Mouse (Mus musculus): ENCODE data around the gene Snapc2. TPM values are rescaled to one million over a fixed set of nuclear protein-coding genes. Genes with fewer than 3 reads are reported as not detected.
"Not testable (repeated sequence)": the region's sequence is repeated elsewhere in the genome, so short reads cannot be mapped to it uniquely, and the experiment has no call there.

Gene Snapc2
- polyA plus RNA-seq, 1 experiment from 2014 or later, result 41.0 TPM

- 12% methylated on average over 19 of the region's 19 CpGs for WGBS
- Histone ChIP-seq H3K9me3 (replicated peaks) (no peaks in the 10 kb centered on the region), H3K4me2 (peak overlapping the region; percentile 76), H3K4me1 (replicated peaks) (peaks cover 23% of the 10 kb centered on the region), H3K27me3 (replicated peaks) (peaks cover 15% of the 10 kb centered on the region), H3K4me3 (peak overlapping the region; percentile 65), H3K36me3 (peaks cover 35% of the 10 kb centered on the region), H3K27ac (ENCODE audit: poor library complexity, severe bottlenecking) (peak overlapping the region; percentile 89), H3K9ac (peak overlapping the region; percentile 81)
- ATAC-seq (ENCODE audit: insufficient number of reproducible peaks, low FRiP score), result no peak; the same call in 1 of the 2 replicates
These were observed 13.5 kb upstream of the Snapc2 start for GRCm38 (mm10) chr8:4239193-4239890.

DNA sequence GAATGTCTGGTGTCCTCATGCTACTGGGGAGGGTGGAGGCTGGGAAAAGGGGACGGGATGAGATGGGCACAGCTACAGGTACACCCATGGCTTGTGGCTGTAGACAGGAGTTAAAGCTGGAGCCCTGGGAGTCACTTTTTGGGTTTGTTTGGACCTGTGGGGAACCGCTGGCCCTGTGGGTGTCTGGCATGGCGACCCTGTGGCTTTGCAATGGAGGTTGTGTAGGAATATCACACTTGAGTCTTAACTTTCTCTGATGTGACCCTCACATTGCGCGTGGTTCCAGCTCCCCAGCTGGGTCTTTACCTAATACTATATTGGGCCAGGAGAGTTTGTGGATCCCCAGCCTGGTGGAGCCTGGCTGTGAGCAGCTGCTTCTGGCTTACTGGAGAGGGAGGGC lies 7.8 kb upstream of the Snapc2 start:
- peaks cover 32% of the 10 kb centered on the region for H3K4me1 ChIP-seq (replicated peaks)
- no peak overlapping the region for H3K27ac ChIP-seq (ENCODE audit: poor library complexity, severe bottlenecking)
- peaks cover 76% of the 10 kb centered on the region for H3K36me3 ChIP-seq
- no peak overlapping the region for H3K4me3 ChIP-seq
- no peak overlapping the region for H3K4me2 ChIP-seq
- no peaks in the 10 kb centered on the region for H3K9me3 ChIP-seq (replicated peaks)
- no peak for ATAC-seq (ENCODE audit: insufficient number of reproducible peaks, low FRiP score)
- no peak overlapping the region for H3K9ac ChIP-seq
- WGBS, result 91% methylated on average over 5 of the region's 5 CpGs
- H3K27me3 ChIP-seq (replicated peaks), result no peaks in the 10 kb centered on the region

GRCm38 (mm10) chr8:4245737-4246136 lies 7.1 kb upstream of the Snapc2 start:
- no peak overlapping the region for H3K27ac ChIP-seq (ENCODE audit: poor library complexity, severe bottlenecking)
- no peaks in the 10 kb centered on the region for H3K27me3 ChIP-seq (replicated peaks)
- H3K4me1 ChIP-seq (replicated peaks), result peaks cover 32% of the 10 kb centered on the region
- no peak overlapping the region for H3K4me3 ChIP-seq
- 82% methylated on average over 13 of the region's 13 CpGs for WGBS
- H3K9me3 ChIP-seq (replicated peaks), result no peaks in the 10 kb centered on the region
- no peak overlapping the region for H3K4me2 ChIP-seq
- H3K36me3 ChIP-seq, result peaks cover 71% of the 10 kb centered on the region
- no peak for ATAC-seq (ENCODE audit: insufficient number of reproducible peaks, low FRiP score)
- no peak overlapping the region for H3K9ac ChIP-seq

DNA sequence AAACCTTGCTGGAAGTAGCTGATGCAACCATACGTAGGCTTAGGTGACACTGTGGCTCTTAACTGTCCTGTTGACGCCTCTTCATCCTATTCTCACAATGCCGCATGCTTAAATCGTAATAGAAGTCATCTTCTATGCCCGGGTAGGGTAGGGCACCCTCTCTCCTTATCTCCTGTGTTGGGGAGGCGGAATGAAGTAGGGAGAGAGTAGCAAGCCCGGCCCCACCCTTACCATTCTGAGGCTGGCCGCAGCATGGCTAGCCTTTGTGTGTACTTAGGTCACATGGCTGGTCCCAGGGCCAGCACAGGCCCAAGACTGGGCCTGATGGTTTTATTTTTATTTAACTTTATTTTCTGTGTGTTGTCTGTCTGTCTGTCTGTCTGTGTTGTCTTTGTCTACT lies 5.6 kb upstream of the Snapc2 start:
- 86% methylated on average over 8 of the region's 8 CpGs for WGBS
- peaks cover 61% of the 10 kb centered on the region for H3K36me3 ChIP-seq
- H3K4me2 ChIP-seq, result no peak overlapping the region
- no peak for ATAC-seq (ENCODE audit: insufficient number of reproducible peaks, low FRiP score)
- no peak overlapping the region for H3K27ac ChIP-seq (ENCODE audit: poor library complexity, severe bottlenecking)
- H3K9me3 ChIP-seq (replicated peaks), result no peaks in the 10 kb centered on the region
- peaks cover 28% of the 10 kb centered on the region for H3K4me1 ChIP-seq (replicated peaks)
- H3K9ac ChIP-seq, result no peak overlapping the region
- no peak overlapping the region for H3K4me3 ChIP-seq
- no peaks in the 10 kb centered on the region for H3K27me3 ChIP-seq (replicated peaks)

GRCm38 (mm10) chr8:4247951-4248540 lies 4.8 kb upstream of the Snapc2 start, which contains the start of gene Tgfbr3l:
TSS of gene Tgfbr3l (plus strand) at chr8:4248214.
- peaks cover 54% of the 10 kb centered on the region for H3K36me3 ChIP-seq
- ATAC-seq (ENCODE audit: insufficient number of reproducible peaks, low FRiP score), result no peak
- no peaks in the 10 kb centered on the region for H3K27me3 ChIP-seq (replicated peaks)
- H3K9me3 ChIP-seq (replicated peaks), result no peaks in the 10 kb centered on the region
- H3K4me1 ChIP-seq (replicated peaks), result peaks cover 32% of the 10 kb centered on the region
- WGBS, result 75% methylated on average over 15 of the region's 15 CpGs
- H3K4me3 ChIP-seq, result no peak within 1 kb of the TSS
- peak within 1 kb of the TSS; percentile 27; the same call in 1 of the 2 replicates for H3K27ac ChIP-seq (ENCODE audit: poor library complexity, severe bottlenecking)
- peak within 1 kb of the TSS; percentile 52 for H3K4me2 ChIP-seq
- H3K9ac ChIP-seq, result peak within 1 kb of the TSS; percentile 55; the same call in 1 of the 2 replicates

- Histone ChIP-seq H3K27me3 (replicated peaks) (no peaks in the 10 kb centered on the region), H3K4me2 (peak overlapping the region; percentile 52), H3K4me1 (replicated peaks) (peaks cover 38% of the 10 kb centered on the region), H3K4me3 (peak overlapping the region; percentile 15; the same call in 1 of the 2 replicates), H3K9me3 (replicated peaks) (no peaks in the 10 kb centered on the region), H3K36me3 (peaks cover 42% of the 10 kb centered on the region), H3K9ac (peak overlapping the region; percentile 55; the same call in 1 of the 2 replicates), H3K27ac (ENCODE audit: poor library complexity, severe bottlenecking) (peak overlapping the region; percentile 27; the same call in 1 of the 2 replicates)
- 5% methylated on average over 29 of the region's 29 CpGs for WGBS
- no peak for ATAC-seq (ENCODE audit: insufficient number of reproducible peaks, low FRiP score)
These were observed 3.7 kb upstream of the Snapc2 start for GRCm38 (mm10) chr8:4249213-4249612.

DNA sequence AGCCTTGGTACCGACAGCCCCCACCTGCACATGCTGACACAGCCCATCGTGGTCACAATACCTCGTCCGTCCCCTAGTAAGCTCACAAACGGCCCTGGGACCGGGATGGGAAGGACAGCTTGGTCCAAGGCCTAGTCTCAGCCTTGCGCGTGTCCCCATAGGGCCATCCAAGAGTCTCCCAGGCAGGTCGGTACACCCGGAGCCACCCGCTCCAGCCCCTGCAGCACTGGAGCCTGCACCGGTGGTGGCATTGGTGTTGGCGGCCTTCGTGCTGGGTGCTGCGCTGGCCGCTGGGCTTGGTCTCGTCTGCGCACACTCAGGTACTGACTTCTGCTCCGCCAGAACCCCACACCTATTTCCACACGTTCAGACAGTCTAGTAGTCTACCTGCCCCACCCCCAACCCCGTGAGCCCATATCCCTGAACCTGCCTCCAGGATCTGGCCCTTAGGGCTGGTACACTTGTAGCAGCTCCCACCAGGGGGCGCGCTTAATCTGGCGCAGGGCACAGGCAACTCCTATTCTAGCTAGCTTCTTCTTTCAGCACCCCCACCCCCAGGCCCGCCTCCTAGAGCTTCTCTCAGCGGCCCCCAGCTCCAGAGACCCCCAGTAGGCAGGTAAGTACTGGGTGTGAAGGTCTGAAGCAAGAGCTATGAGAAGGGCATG lies 2.4 kb upstream of the Snapc2 start:
- peak; percentile 23; the same call in 1 of the 2 replicates for ATAC-seq (ENCODE audit: insufficient number of reproducible peaks, low FRiP score)
- Histone ChIP-seq H3K36me3 (peaks cover 42% of the 10 kb centered on the region), H3K4me1 (replicated peaks) (peaks cover 39% of the 10 kb centered on the region), H3K4me3 (no peak overlapping the region), H3K27ac (ENCODE audit: poor library complexity, severe bottlenecking) (no peak overlapping the region), H3K9ac (0 out of 2 replicates have a peak overlapping the region, but pooled peaks have one; percentile 47), H3K9me3 (replicated peaks) (no peaks in the 10 kb centered on the region), H3K4me2 (0 out of 2 replicates have a peak overlapping the region, but pooled peaks have one; percentile 4), H3K27me3 (replicated peaks) (no peaks in the 10 kb centered on the region)
- WGBS, result 31% methylated on average over 26 of the region's 26 CpGs

- peak overlapping the region; percentile 95 for H3K4me3 ChIP-seq
- H3K27me3 ChIP-seq (replicated peaks), result no peaks in the 10 kb centered on the region
- no peak overlapping the region for H3K27ac ChIP-seq (ENCODE audit: poor library complexity, severe bottlenecking)
- peak overlapping the region; percentile 91 for H3K9ac ChIP-seq
- WGBS, result 41% methylated on average over 8 of the region's 8 CpGs
- no peak for ATAC-seq (ENCODE audit: insufficient number of reproducible peaks, low FRiP score)
- H3K4me2 ChIP-seq, result peak overlapping the region; percentile 87
- H3K9me3 ChIP-seq (replicated peaks), result no peaks in the 10 kb centered on the region
- H3K36me3 ChIP-seq, result peaks cover 39% of the 10 kb centered on the region
- peaks cover 45% of the 10 kb centered on the region for H3K4me1 ChIP-seq (replicated peaks)
These were observed 642 bp upstream of the Snapc2 start for GRCm38 (mm10) chr8:4252116-4252760.

DNA sequence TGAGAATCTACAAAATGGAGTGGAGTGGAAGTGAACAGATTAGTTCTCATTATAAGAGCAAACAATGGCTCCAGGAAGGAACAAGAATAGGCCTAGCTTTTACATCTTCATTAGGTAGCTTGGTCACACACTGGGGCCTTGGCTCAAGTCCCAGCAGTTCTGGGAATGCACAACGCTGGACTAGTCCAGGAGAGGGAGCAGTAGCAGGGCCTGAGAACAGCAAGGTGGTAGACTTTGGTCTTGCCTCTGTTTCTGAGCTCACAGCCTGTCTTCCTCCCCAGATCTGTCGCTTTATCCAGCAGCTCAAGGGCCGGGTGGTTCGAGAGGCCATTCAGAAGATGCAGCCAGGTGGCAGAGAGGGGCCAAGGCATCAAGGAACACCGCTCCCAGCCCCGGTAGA lies 1.1 kb downstream of the Snapc2 start:
- 70% methylated on average over 6 of the region's 6 CpGs for WGBS
- Histone ChIP-seq H3K27ac (ENCODE audit: poor library complexity, severe bottlenecking) (no peak overlapping the region), H3K27me3 (replicated peaks) (no peaks in the 10 kb centered on the region), H3K4me3 (peak overlapping the region; percentile 95), H3K9me3 (replicated peaks) (no peaks in the 10 kb centered on the region), H3K4me1 (replicated peaks) (peaks cover 46% of the 10 kb centered on the region), H3K36me3 (peaks cover 31% of the 10 kb centered on the region), H3K9ac (no peak overlapping the region), H3K4me2 (peak overlapping the region; percentile 87)
- no peak for ATAC-seq (ENCODE audit: insufficient number of reproducible peaks, low FRiP score)

- not testable (repeated sequence) for H3K9ac ChIP-seq; H3K4me2 ChIP-seq; H3K9me3 ChIP-seq (replicated peaks); H3K27me3 ChIP-seq (replicated peaks); H3K27ac ChIP-seq (ENCODE audit: poor library complexity, severe bottlenecking); ATAC-seq (ENCODE audit: insufficient number of reproducible peaks, low FRiP score); H3K4me3 ChIP-seq
- Histone ChIP-seq H3K4me1 (replicated peaks) (peaks cover 41% of the 10 kb centered on the region), H3K36me3 (peaks cover 41% of the 10 kb centered on the region)
- WGBS, result 85% methylated on average over 7 of the region's 7 CpGs
These were observed 2.6 kb downstream of the Snapc2 start for GRCm38 (mm10) chr8:4255471-4255870.

GRCm38 (mm10) chr8:4256911-4257310 lies 4.0 kb downstream of the Snapc2 start:
- Histone ChIP-seq H3K27ac (ENCODE audit: poor library complexity, severe bottlenecking) (no peak overlapping the region), H3K4me3 (no peak overlapping the region), H3K9me3 (replicated peaks) (no peaks in the 10 kb centered on the region), H3K4me2 (no peak overlapping the region), H3K9ac (peak overlapping the region; percentile 31; the same call in 1 of the 2 replicates), H3K36me3 (peaks cover 55% of the 10 kb centered on the region), H3K27me3 (replicated peaks) (no peaks in the 10 kb centered on the region), H3K4me1 (replicated peaks) (peaks cover 37% of the 10 kb centered on the region)
- 58% methylated on average over 4 of the region's 4 CpGs for WGBS
- no peak for ATAC-seq (ENCODE audit: insufficient number of reproducible peaks, low FRiP score)
